Mouse (Mus musculus) lung, postnatal 4 days (tissue): ENCODE results near the gene Raet1d.
"Not testable (repeated sequence)": the region's sequence is repeated elsewhere in the genome, so short reads cannot be mapped to it uniquely, and the experiment has no call there.

ENCODE experiments used
- DNase-seq, 2 experiments: peaks; one replicate each; pipeline ENCODE4 v3.0.0; 2021

Gene Raet1d

DNA sequence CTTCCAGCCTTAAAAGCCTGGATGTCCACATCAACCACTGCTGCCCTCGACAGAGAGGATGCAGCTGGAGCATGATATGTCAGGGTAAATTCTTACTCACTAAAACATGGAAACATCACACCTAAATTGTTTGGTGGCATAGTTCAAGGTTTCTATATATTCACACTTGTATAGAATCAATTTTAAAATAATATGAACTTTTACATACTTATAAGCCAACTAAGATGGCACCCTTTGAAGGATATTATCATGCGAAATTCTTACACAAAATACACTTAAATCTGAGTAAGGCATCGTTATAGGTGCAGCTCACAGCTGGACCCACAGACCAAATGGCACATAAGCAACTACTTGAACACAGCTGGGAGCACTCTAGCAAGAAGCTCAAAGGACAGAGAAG lies at the start of gene Raet1d:
Raet1d (plus strand) TSS at position 301 of the 400 bp plus-strand sequence.
- DNase-seq, result not testable (repeated sequence)

DNA sequence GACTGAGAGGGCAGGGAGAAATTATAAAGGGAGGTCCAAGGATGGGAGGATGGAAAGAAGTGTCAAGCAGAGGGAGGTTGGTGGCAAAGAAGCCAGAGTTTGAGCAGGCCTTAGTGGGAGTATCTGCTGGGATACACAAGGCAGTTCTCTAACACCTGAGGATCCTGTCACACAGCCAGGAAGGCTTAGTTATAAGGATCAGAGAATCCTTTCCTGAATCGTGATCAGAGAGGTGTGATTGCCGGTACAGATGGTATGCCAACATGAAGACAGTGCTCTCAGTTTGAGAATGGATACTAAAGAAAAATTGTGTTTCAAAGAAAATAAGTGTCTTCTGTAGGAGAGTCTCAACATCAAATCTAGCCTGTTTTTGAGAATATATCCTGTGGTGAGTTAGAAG lies 37.5 kb upstream of the Raet1d start:
- no peak for DNase-seq

DNA sequence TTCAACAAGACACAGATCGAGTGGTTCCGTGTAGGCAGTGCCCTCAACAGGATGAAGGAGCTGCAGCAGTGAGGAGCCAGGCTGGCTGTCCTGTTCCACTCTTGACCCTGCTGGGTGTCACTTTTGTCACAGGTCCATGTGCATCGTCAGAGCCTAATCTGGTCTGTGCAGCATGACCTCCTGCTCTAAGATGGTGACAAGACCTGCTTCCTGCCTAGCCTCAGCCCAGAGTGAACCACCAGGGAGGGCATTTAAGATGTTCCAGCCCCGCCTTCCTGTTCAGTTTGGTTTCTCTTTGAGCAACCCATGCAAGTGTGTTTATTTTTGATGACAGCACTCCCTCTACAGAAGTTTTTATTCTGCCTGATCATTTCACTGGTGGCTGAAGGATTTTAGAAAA lies 14.6 kb upstream of the Raet1d start:
- not testable (repeated sequence) for DNase-seq

DNA sequence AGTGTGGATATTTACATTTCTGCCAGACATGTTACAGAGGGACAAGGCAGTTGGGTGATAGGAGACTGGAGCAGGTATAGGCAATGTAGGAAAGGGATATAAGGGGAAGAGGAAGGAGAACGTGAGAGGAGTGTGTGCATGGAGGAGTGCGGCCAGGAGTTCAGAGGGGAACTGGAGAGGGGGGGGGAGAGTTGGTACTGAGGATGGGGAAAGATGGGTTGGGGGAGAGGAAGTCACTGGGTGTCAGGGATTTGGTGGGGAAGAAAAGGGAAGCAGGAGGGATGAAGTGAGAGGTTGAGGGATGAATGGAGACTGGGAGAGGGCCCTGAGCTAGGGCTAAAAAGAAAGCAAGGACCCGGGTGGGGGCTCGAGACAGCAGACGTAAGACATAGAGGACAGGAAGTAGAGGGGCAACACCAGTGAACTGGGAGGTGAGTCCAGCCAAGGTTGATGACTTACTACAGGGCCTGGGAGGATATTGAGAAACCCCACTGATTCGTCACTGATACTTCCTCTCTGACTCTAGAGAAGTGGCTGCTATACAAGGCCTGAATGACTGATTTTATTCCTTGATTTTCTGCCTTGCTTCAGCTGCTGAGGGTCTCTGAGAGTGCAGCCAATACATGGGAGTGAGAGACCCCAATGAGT lies 6.7 kb upstream of the Raet1d start:
- not testable (repeated sequence) for DNase-seq

DNA sequence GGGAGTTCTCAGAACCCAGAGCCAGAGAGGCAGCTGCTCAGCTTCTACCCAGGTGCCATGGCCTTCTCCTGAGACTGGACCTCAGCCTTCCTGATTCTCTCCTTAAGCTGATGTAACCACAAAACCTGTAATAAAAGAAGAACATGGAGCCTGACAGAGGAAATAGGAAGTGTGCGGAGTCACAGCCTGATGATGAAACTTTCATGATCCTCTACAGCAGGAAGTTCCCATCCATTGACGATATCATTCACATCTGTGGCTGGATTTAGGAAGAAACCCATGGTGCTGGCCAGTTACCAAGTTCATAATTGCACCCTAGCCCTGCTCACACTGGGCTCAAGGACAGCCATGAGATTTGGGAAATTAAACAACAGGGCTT lies 6.2 kb upstream of the Raet1d start:
- DNase-seq, result not testable (repeated sequence)

DNA sequence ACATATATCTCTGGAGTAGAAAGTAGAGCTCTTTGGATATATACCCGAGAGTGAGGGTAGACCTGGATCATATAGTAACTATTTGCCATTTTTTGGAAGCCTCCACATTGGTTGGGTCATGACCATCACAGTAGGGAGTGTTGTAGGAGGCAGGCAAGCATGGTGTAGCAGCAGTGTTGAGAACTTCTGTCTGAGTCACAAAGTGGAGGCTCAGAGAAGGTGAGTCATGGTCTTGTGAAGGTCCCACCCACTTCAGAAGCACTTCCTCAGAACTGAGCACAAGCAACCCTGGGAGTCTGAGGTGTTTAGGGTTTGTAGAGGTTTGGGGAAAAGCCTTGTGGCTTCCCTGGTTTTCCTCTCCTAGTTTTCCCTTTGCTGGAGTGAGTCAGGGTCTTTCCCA lies 3.0 kb upstream of the Raet1d start:
- not testable (repeated sequence) for DNase-seq

DNA sequence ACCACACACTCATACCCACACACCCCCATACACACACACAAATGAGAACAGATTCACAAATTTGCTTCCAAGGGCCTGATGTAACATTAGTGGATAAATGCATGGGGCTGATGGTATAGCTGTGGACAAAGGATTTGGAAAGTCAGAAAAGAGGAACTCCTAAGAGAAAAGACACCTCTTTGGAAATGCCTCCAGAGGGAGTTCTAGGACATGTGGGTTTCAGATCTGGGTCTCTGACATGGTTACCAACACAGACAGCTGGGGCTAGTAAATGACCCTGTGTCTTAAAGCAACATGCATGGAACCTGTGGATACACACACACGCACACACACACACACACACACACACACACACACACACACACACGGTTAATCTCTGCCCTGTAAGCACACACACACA lies 605 bp downstream of the Raet1d start:
- not testable (repeated sequence) for DNase-seq

DNA sequence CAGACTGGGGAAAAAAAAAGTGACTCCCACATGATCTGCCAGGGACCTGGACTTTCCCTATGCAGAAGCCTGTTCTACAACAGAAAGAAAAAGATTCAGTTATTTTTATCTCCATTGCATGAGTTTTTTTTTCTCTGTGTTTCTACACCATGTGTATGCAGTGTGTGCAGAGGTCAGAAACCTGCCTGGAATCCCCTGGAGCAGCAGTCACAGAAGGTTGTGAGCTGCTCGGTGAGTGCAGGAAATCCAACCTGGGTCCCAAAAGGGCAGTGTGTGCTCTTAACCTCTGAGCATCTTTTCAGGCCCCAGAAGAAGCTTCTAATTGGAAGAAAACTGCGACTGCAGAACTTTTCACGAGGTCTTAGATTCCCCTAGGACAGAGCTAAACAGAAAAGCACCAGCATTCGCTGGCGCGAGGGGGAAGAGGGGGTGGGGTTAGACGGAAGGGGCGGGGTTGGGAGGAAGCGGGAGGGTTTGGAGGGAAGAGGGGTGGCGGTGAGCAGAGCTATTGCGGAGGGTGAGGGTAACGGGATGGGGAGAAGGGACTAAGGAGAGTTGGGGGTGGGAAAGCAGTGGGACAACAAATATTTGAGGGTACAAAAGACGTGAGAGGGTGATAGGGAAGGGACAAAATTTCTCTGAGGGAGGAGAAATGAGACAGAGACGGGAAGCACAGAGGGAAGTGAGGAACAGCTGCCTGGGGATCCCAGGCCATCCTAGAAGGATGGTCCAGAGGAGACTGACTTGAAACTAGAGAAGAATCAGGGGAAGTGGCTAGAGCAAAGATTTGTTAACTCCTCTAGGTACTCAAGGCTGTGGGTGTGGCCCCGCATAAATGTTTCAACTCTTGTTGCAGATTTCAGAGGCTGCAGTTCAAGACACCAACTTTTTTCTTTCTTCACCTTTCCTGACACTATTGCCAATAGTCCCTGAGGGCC lies 1.3 kb downstream of the Raet1d start:
- DNase-seq, result not testable (repeated sequence)

DNA sequence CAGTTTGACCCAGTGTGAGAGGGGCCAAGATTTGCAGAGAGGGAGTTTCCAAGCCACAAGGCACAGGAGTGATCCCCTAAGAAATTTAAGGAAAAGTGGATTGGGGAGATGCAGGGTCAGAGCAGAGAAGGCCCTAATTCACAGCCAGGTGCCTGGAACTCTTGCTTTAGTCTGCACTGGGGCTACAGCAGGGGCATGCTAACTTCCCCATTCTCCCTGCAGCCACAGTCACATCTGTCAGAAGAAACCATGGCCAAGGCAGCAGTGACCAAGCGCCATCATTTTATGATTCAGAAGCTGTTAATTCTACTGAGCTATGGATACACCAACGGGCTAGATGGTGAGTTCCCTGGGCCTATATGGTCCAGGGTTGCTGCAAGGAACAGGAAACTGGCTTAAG lies 2.1 kb downstream of the Raet1d start:
- DNase-seq, result not testable (repeated sequence)

DNA sequence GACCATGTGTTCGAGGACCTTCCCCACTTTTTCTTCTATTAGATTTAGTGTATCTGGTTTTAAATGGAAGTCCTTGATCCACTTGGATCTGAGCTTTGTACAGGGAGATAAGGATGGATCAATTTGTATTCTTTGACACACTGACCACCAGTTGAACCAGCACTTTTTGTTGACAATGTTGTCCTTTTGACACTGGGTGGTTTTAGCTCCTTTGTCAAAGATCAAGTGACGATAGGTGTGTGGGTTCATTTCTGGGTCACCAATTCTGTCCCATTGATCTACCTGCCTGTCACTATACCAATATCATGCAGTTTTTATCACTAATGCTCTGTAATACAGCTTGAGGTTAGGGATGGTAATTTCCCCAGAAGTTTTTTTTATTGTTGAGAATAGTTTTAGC lies 4.6 kb downstream of the Raet1d start:
- DNase-seq, result not testable (repeated sequence)

DNA sequence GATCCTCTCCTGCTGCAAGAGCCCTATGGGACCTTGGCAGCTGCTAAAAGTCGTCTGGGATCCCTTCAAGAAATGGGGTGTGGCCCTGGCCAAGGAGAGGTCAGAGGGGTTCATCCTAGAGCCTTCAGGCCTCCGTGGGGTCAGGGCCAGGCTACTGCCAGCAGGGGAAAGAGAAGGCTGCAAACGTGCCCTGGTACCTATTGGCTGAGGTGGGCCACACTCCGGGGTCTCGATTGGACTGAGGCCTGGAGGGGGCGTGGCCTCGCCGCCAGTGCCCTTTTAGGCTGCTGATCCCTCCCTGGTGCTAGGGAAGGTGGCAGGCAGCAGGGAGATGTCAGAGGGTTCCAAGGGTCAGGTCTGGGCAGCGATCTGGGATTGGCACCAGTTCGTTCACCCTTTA lies 20.9 kb downstream of the Raet1d start:
- not testable (repeated sequence) for DNase-seq

DNA sequence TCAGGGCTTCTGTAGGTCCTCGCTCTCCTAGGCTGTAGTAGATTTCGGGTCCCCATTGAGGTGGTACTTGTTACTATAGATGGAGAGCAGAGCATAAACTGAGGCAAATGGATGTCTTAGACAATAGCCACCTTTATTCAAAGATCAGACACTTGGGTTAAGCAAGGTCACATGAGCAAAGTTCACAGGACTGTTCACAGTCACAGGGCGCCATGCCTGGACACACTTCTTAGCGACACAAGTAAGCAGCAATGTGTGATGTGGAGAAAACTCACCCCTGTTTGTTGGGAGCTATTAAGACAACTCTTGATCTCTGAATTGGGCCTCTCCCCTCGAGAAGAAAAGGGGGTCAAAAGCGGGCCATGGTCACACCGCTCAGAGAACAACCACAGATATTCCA lies 29.8 kb downstream of the Raet1d start:
- not testable (repeated sequence) for DNase-seq

DNA sequence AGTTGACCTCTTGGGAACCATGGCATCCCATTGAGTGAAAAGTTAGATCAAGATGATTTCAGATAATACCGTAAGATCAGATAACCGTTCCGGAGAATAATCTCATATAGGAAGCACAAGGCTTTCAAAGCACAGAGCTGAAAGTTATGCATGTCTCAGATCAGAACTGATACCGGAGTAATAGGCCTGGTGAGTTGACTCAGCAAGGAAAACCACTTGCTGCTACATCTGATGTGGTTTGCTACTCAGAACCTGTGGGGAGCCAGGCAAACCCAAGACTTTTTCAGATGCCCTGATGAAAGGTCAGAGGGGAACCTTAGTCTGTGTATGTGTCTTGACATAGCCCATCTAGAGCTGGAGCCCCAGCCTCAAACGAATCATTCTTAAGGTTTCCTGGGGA lies 31.3 kb downstream of the Raet1d start:
- DNase-seq, result not testable (repeated sequence)

DNA sequence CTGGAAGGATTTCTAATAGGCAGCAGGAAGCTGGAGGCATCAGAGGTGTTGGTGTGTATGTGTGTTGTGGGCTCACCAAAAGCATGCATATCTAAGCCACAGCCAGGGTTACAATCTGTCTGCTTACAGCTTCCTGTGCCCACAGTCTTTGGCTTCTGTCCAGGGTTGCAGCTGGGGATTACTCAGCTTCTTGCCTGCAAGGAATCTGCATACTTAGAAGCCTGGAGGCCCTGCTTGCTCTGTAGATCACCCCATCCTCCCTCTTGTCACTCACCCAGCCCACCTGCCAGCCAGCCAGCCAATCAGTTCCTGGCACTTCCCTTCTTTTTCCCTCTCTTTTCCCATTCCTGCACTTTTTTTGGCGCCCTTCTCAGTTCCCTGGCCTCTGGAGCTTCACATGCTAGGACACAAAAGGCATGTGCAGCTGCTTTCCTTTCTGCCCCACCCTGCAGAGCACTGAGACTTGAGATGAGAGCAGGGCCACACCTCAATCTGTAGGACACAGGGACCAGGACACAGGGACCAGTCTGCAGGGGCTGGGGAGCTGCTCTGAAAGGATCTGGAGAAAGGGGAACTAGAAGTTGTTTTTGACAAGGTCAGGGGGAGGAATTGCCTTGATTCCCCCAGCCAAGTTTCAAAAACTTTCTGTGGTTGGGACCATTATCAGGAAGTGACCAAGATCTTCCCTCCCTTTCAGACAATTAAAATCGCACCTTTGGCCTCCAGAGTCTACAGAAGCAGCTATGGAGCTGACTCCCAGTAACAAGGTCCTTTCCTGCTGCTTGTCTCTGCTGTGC lies 32.9 kb downstream of the Raet1d start:
- DNase-seq, result not testable (repeated sequence)

DNA sequence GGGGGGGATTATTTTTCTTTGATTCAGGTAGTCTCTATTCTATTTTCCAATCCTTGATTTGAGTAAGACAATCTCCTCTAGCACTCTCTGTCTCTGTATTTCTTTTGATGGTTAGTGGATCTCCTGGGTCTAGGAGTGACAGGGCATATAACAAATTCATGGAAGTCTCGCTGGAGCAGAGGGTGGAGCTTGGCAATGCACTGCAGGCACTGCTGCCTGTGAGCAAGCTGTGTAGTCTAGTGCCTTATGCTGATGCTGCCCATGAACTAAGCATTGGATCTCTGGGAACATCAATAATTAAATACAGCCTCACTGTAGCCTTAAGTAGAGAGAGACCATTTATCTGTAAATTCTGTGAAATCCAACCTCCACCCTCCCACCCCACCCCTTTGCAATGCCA lies 36.3 kb downstream of the Raet1d start:
- DNase-seq, result not testable (repeated sequence)

DNA sequence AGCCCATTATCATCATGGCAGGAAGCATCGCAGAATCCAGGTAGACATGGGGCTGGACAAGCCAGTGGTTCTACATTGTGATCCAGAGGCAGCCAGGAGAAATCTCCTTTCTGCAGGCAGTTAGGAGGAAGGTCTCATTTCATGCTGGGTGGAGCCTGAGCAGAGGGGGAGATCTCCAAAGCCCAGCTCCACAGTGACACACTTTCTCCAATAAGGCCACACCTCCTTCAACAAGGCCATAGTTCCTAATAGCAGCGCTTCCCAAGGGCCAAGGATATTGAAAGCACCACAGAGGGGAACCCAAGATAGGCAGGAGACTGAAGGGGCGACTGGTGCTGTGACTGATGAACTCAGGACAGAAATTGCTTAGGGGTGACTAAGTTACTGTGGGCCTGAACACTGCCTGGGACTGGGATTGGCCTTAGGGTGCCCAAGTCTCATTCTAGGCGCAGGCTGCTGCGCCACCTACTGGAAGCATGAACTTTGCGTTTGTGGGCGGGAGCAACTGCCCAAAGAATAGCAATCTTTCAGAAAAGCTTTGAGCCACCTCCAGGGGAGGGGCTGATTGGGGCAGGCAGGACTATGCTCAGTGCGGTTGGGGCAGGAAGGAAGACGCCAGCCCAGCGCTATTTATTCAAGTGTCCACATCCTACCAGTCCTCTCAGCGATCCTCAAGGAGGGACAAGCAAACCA lies 42.0 kb downstream of the Raet1d start:
- DNase-seq, result peak; percentile 66 to 71

DNA sequence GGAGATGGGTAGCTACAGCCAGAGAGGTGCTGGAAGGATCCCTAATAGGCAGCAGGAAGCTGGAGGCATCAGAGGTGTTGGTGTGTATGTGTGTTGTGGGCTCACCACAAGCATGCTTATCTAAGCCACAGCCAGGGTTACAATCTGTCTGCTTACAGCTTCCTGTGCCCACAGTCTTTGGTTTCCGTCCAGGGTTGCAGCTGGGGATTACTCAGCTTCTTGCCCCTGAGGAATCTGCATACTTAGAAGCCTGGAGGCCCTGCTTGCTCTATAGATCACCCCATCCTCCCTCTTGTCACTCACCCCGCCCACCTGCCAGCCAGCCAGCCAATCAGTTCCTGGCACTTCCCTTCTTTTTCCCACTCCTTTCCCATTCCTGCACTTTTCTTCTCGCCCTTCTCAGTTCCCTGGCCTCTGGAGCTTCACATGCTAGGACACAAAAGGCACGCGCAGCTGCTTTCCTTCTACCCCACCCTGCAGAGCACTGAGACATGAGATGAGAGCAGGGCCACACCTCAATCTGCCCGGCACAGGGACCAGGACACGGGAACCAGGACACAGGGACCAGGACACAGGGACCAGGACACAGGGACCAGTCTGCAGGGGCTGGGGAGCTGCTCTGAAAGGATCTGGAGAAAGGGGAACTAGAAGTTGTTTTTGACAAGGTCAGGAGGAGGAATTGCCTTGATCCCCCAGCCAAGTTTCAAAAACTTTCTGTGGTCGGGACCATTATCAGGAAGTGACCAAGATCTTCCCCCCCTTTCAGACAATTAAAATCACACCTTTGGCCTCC lies 53.5 kb downstream of the Raet1d start:
- DNase-seq, result peak; percentile 23 to 59
